Mouse (Mus musculus) kidney, embryonic 16.5 days (tissue): ENCODE results near the gene Slc6a16. TPM values are rescaled to one million over a fixed set of nuclear protein-coding genes. Genes with fewer than 3 reads are reported as not detected.
"Not testable (repeated sequence)": the region's sequence is repeated elsewhere in the genome, so short reads cannot be mapped to it uniquely, and the experiment has no call there.

Experiments used
- ATAC-seq: fragments of 200-750 bp; cut with Nextera tagmentation; 2 replicates; pipeline ENCODE4 v1.8.0; 2017; ENCODE audit warnings: moderate TSS enrichment; ENCODE audit not compliant: low FRiP score, low TSS enrichment
- H3K27ac ChIP-seq: fragments of 300-500 bp; sonication (generic); 2 replicates; pipeline ENCODE4 v1.5.1; 2014; ENCODE audit warnings: low read length
- H3K27me3 ChIP-seq: fragments of 300-500 bp; sonication (generic); 2 replicates; pipeline ENCODE4 v1.6.1; 2014; ENCODE audit warnings: low read length, control low read depth, mixed read lengths; ENCODE audit not compliant: insufficient read depth
- H3K36me3 ChIP-seq: fragments of 300-500 bp; sonication (generic); 2 replicates; pipeline ENCODE4 v1.6.1; 2014; ENCODE audit warnings: low read length, control low read depth, mixed read lengths; ENCODE audit not compliant: insufficient read depth
- H3K4me1 ChIP-seq: fragments of 300-500 bp; sonication (generic); 2 replicates; pipeline ENCODE4 v1.6.1; 2014; ENCODE audit warnings: low read length, control low read depth, mixed read lengths; ENCODE audit not compliant: insufficient read depth
- H3K4me2 ChIP-seq: fragments of 300-500 bp; sonication (generic); replicated peaks from 2 replicates; pipeline ENCODE4 v1.6.1; 2014; ENCODE audit warnings: low read depth, low read length
- H3K4me3 ChIP-seq: fragments of 300-500 bp; sonication (generic); 2 replicates; pipeline ENCODE4 v1.5.1; 2014; ENCODE audit warnings: mild to moderate bottlenecking, low read length
- H3K9ac ChIP-seq: fragments of 300-500 bp; sonication (generic); replicated peaks from 2 replicates; pipeline ENCODE4 v1.6.1; 2014; ENCODE audit warnings: low read length
- H3K9me3 ChIP-seq: fragments of 300-500 bp; sonication (generic); 2 replicates; pipeline ENCODE4 v1.6.1; 2016; ENCODE audit warnings: low read length, control low read depth
- WGBS: fragments of 180-500 bp; shearing (Covaris S2); extraction: QIAGEN DNeasy Blood & Tissue Kit; methylation state at CpG from one replicate; pipeline ENCODE4 v1.1.7; 2014; 5-methylcytosine and 5-hydroxymethylcytosine counted together
- polyA plus RNA-seq: library from polyadenylated mRNA; unstranded; fragments of >200 nt; fragmentation: Nextera tagmentation; extraction: Ambion mirVana; gene quantifications from 2 replicates; pipeline ENCODE4 v1.2.1, GENCODE M21; 2015

Slc6a16 gene
- polyA plus RNA-seq, 1 experiment from 2014 or later = 0.30 TPM

DNA sequence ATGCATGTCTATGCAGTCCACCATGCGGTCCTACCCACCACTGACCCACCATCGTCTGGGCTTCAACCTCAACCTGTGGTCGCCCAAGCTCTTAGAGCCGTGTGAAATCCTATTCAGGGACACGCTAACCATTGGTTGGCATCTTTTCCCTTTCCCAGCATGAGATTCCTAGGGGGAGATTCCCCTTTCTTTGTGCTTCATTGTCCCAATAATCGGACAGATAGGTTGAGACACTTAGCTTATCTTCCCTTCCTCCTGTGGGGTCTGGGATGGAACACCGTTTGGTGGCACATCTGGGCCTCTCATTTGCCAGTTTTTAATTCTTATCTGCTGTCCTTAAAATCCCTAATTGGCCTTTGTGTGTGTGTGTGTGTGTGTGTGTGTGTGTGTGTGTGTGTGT, 776 bp upstream of the Slc6a16 start:
- H3K4me1 ChIP-seq = peaks cover 14% of the 10 kb centered on the region
- H3K36me3 ChIP-seq = no peaks in the 10 kb centered on the region
- no peak overlapping the region for H3K9ac ChIP-seq
- no peak overlapping the region for H3K4me3 ChIP-seq
- H3K27me3 ChIP-seq = 0 out of 2 replicates have a peak, but pooled peaks cover 3% of the 10 kb centered on the region
- 87% methylated on average over 7 of the region's 7 CpGs for WGBS
- no peak for ATAC-seq
- H3K27ac ChIP-seq = no peak overlapping the region
- no peaks in the 10 kb centered on the region for H3K9me3 ChIP-seq
- H3K4me2 ChIP-seq = no peak overlapping the region

DNA sequence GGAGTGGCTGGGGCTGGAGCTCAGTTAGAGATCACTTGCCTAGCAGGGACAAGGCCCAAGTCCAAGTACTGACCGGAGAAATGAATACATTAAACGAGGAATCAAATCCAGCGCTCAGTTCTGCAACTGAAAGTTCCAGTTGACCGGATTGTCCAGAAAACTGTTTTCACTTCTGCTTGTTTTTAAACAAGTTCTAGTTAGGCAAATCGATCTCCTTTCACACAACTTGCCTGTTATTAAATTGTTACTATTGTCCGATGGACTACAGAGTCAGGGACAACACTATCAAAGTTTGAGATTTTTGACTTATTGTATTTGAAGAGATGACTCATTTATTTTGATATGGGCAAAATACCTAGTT, 484 bp downstream of the Slc6a16 start:
- Histone ChIP-seq H3K4me2 (peak overlapping the region; percentile 50), H3K9ac (peak overlapping the region; percentile 60; the same call in 1 of the 2 replicates), H3K27ac (peak overlapping the region; percentile 31; the same call in 1 of the 2 replicates), H3K4me3 (peak overlapping the region; percentile 8; the same call in 1 of the 2 replicates), H3K27me3 (no peaks in the 10 kb centered on the region), H3K4me1 (peaks cover 9% of the 10 kb centered on the region), H3K36me3 (no peaks in the 10 kb centered on the region), H3K9me3 (no peaks in the 10 kb centered on the region)
- ATAC-seq = no peak; the same call in 1 of the 2 replicates
- WGBS = 69% methylated on average over 6 of the region's 6 CpGs

DNA sequence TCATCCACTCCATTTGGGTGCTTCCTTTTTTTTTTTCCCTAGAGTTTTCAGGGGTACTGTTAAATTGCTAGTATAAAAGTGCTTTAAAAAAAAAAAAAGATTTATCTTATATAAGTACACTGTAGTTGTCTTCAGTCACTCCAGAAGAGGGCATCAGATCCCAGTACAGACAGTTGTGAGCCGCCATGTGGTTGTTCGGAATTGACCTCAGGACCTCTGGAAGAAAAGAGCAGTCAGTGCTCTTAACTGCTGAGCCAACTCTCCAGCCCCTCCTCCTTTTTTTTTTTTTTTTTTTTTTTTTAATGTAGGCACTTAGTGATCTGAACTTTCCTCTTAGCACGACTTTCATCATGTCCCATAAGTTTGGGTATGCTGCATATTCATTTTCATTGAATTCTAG, 6.8 kb downstream of the Slc6a16 start:
- Histone ChIP-seq H3K9me3 (no peaks in the 10 kb centered on the region), H3K4me2 (no peak overlapping the region), H3K36me3 (no peaks in the 10 kb centered on the region), H3K9ac (no peak overlapping the region), H3K4me1 (no peaks in the 10 kb centered on the region), H3K27ac (no peak overlapping the region), H3K4me3 (no peak overlapping the region), H3K27me3 (no peaks in the 10 kb centered on the region)
- 30% methylated on average over 3 of the region's 3 CpGs for WGBS
- no peak for ATAC-seq

DNA sequence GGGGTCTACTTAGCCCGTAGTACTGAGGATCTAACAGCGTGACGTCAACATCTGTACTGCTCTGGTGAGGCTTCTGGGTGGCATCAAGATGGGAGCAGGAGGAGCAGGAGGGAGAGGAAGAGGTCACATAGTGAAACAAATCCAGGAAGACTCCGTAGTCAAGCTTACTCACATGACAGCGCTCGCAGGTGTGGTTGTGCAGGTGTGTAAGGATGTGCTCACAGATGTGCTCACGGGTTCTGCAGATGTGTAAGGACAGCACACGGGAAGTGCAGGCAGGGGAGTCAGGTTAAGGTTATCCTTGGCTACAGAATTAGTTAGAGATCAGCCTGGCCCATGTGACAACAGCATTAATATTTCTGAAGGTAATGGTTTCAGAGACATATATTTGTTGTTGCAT, 12.9 kb downstream of the Slc6a16 start:
- 87% methylated on average over 8 of the region's 8 CpGs for WGBS
- H3K27ac ChIP-seq = no peak overlapping the region
- H3K4me1 ChIP-seq = no peaks in the 10 kb centered on the region
- H3K4me2 ChIP-seq = no peak overlapping the region
- no peaks in the 10 kb centered on the region for H3K36me3 ChIP-seq
- H3K9ac ChIP-seq = no peak overlapping the region
- no peak for ATAC-seq
- H3K4me3 ChIP-seq = no peak overlapping the region
- H3K27me3 ChIP-seq = no peaks in the 10 kb centered on the region
- no peaks in the 10 kb centered on the region for H3K9me3 ChIP-seq

DNA sequence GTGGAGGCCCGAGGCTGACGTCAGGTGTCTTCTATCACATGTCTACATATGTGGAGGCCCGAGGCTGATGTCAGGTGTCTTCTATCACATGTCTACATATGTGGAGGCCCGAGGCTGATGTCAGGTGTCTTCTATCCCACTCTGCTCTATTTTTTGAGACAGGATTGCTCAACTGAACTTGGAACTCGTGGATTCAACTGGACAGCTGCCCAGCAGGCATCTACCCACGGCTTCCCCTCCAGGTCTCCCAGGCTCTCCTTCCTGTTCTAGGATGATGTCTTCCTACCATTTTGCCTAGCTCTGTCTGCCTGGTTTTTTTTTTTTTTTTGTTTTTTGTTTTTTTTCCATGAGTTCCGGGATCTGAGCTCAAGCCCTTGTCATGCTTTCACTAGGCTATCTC, 14.9 kb downstream of the Slc6a16 start:
- not testable (repeated sequence) for H3K4me1 ChIP-seq, H3K9me3 ChIP-seq, H3K27ac ChIP-seq, H3K4me3 ChIP-seq, H3K36me3 ChIP-seq, H3K27me3 ChIP-seq, H3K9ac ChIP-seq, ATAC-seq, H3K4me2 ChIP-seq
- WGBS = 58% methylated on average over 5 of the region's 7 CpGs

DNA sequence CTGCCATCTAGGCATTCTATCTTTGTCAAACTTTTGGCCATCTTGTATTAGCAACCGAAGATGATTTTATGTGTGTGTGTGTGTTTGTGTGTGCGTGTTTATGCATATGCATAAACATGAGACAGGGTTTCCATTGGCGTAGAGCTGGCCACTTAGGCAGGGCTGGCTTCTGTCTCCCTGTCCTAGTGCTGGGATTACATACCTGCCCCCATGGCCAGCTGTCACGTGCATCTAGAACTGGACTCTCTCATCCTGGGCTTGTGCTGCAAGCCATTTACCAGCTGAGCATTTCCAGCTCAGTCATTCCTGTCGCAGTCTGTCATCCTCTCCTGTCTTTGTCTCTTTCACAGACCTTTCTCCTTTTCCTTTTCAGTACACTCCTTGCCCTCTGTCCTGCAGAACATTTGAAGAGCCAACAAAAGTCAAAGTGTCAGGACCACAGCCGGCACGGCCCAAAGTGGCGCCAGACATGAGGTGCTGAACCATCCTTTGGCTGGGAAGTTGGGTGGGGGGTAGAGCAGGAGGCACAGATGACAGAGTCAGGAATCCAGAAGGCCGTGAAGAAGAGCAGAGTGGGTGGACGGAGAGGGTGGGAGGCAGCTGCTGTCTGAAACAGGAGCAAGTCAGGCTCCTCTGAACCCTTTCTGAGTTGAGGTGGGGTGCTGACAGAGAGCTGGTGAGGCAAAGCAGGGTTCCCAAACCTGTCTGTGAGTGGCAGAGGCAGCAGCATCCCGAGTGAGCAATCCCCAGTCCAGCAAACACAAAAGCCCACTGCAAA, 16.4 kb downstream of the Slc6a16 start:
- 53% methylated on average over 11 of the region's 11 CpGs for WGBS
- H3K9ac ChIP-seq = no peak overlapping the region
- H3K27me3 ChIP-seq = no peaks in the 10 kb centered on the region
- H3K36me3 ChIP-seq = no peaks in the 10 kb centered on the region
- H3K4me2 ChIP-seq = no peak overlapping the region
- H3K9me3 ChIP-seq = no peaks in the 10 kb centered on the region
- H3K4me3 ChIP-seq = no peak overlapping the region
- ATAC-seq = no peak
- H3K4me1 ChIP-seq = no peaks in the 10 kb centered on the region
- no peak overlapping the region for H3K27ac ChIP-seq

DNA sequence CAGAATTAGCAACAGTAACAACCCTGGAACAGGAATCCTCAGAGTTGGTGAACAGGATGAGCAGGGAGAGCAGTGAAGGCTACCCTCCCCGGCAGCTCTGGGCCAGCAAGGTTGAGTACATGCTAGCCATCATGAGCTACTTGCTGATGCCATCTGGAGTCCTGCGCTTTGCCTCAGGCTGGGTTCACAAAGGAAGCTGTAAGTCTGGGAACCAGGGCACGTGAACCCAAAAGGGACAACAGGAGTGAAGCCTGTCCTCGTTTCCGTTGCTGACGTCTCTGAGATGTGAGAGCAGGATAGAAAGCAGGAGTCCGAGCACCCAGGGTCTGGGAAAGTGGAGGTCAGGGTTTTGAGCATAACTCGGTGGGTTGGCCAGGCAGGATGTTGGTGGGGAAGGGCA, 18.4 kb downstream of the Slc6a16 start:
- Histone ChIP-seq H3K36me3 (no peaks in the 10 kb centered on the region), H3K9ac (no peak overlapping the region), H3K27me3 (no peaks in the 10 kb centered on the region), H3K4me2 (no peak overlapping the region), H3K4me3 (no peak overlapping the region), H3K4me1 (no peaks in the 10 kb centered on the region), H3K9me3 (no peaks in the 10 kb centered on the region), H3K27ac (no peak overlapping the region)
- no peak for ATAC-seq
- WGBS = 82% methylated on average over 8 of the region's 8 CpGs

DNA sequence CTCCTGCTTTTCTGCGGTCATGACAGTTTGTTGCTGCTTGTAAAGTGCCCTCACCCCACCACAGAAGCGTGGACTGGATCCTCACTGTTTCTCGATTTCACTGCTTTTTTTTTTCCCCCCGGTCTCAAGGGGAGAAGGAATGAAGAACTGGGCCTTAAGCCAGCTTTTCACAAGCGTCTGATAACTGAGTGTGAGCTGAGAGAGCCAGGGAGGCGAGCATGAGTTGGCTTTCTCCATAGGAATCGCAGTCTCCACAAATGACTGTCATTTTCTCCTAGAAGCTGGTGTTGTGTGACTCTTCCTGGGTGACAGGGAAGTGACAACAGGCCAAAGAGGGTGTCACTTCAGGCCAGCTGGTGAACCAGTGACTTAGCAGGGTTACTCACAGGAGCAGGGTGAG, 21.4 kb downstream of the Slc6a16 start:
- Histone ChIP-seq H3K27me3 (no peaks in the 10 kb centered on the region), H3K4me2 (no peak overlapping the region), H3K36me3 (no peaks in the 10 kb centered on the region), H3K9me3 (no peaks in the 10 kb centered on the region), H3K27ac (no peak overlapping the region), H3K4me3 (no peak overlapping the region), H3K4me1 (no peaks in the 10 kb centered on the region), H3K9ac (no peak overlapping the region)
- no peak for ATAC-seq
- WGBS = 55% methylated on average over 7 of the region's 7 CpGs

DNA sequence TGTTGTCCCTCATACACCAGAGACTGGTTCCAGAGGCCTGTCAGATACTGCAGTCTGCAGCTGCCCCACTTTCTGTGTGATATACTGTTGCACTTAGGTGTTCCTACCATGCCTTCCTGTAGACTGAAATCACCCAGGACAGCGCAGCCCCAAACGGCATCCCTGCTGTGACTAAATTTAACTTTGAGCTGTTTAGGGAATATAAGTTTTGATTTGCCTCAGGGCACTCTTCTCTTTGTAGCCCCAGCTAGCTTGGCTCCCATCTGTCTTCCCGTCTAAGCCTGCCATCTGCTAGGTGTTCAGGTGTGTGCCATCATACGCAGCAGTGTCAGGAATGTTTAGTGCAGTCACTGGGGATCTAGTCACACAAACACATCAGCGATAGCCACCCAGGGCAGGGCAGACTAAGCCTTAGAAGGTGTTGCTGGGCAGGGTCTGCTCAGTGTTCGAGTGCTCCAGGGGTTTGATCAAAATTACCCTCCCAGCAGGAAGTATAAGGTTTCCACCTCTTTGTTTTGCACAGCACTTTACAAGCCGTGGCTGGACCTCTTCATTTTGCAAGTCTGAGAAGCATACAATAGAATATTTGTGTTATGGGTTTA, 22.2 kb downstream of the Slc6a16 start:
- H3K9me3 ChIP-seq = no peaks in the 10 kb centered on the region
- WGBS = 57% methylated on average over 7 of the region's 7 CpGs
- H3K9ac ChIP-seq = no peak overlapping the region
- no peaks in the 10 kb centered on the region for H3K4me1 ChIP-seq
- H3K4me3 ChIP-seq = no peak overlapping the region
- no peak for ATAC-seq
- H3K27ac ChIP-seq = no peak overlapping the region
- H3K4me2 ChIP-seq = no peak overlapping the region
- no peaks in the 10 kb centered on the region for H3K27me3 ChIP-seq
- no peaks in the 10 kb centered on the region for H3K36me3 ChIP-seq

DNA sequence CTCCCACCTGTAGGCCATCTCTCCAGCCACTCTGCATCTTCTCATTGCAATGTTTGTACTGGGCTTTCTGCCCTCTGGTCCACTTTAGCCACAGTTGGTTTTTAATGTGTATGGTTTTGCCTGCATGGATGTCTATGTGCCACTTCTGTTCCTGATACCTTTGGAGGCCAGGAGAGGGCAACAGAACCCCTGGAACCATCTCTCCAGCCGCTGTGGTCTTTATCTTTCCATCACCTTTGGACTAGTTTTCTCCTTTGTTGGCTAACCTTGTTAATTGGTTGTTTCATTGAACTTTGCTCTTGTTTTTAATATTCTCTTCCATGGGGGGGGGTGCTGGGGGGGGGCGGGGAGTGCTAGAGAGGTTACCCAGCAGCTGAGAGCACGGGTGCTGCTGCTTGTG, 23.5 kb downstream of the Slc6a16 start:
- Histone ChIP-seq H3K36me3 (no peaks in the 10 kb centered on the region), H3K27me3 (no peaks in the 10 kb centered on the region), H3K27ac (no peak overlapping the region), H3K9ac (no peak overlapping the region), H3K4me2 (no peak overlapping the region), H3K4me3 (no peak overlapping the region), H3K9me3 (no peaks in the 10 kb centered on the region), H3K4me1 (no peaks in the 10 kb centered on the region)
- WGBS = 66% methylated on average over 3 of the region's 3 CpGs
- no peak for ATAC-seq
